Mouse (Mus musculus) ES-E14 (cell line): ENCODE measurements around the gene Sema4a.

ENCODE experiments used
- CHD2 ChIP-seq: IDR thresholded peaks from 2 replicates; pipeline ENCODE4 v1.6.1; 2014; ENCODE audit warnings: mild to moderate bottlenecking, low read depth, low read length, inconsistent platforms
- HCFC1 ChIP-seq: IDR thresholded peaks from 2 replicates; pipeline ENCODE4 v1.6.1; 2012; ENCODE audit warnings: low read length, inconsistent platforms, borderline replicate concordance; ENCODE audit not compliant: insufficient read depth
- ZC3H11A ChIP-seq: IDR thresholded peaks from 2 replicates; pipeline ENCODE4 v1.6.1; 2012; ENCODE audit warnings: low read depth, mild to moderate bottlenecking, inconsistent platforms, low read length, borderline replicate concordance

DNA sequence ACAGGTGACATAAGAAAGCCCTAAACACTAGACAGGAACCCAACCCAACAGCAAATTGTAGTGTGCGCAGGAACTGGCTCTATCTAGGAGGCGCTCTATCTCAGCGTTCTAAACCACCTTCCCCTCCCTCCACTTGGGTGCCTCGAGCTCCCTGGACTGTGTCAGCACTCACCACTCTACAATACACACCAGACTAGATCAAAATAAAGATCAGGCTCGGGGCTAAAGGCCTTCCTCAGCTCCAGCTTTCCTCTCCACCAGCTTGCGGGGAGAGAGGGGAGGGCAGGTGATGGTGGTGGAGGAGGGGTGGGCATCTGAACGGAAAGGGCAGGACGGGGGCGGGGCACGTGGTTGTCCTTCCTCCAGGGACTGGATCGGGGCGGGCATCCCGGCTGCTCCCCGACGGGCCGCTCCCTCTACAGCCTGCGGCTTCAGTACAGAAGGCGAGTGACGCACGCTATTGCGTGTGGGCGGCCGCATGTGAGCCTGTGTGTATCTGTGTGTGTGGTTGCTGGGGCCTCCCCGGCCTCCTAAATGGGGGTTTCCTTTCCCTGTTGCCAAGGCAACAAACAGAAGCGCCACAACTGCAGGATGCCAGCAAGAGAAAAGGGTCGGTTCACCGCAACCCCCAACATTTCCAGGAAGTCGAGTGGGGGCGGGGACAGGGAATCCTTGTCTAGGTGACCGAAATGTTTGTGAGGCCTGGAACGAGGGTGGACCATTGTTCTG, 48.9 kb upstream of the Sema4a start, which contains the start of gene Lmna:
- peak; percentile 51; the same call in 1 of the 2 replicates for TF ChIP-seq CHD2
- no peak for TF ChIP-seq ZC3H11A
- peak; percentile 31; the same call in 1 of the 2 replicates for TF ChIP-seq HCFC1
